Mouse (Mus musculus) heart, postnatal 0 days (tissue): ENCODE data around the gene Ryr2.

Experiments
- CTCF ChIP-seq: IDR thresholded peaks from 2 replicates; pipeline ENCODE4 v1.5.1; 2016; ENCODE audit warnings: antibody characterized with exemption, control low read depth, low read depth
- EP300 ChIP-seq: IDR thresholded peaks from 2 replicates; pipeline ENCODE4 v1.6.1; 2016; ENCODE audit warnings: antibody characterized with exemption, low read depth

GRCm38 (mm10) chr13:12070157-12071129 lies 36.3 kb downstream of the Ryr2 start:
- TF ChIP-seq EP300: no peak
- no peak for TF ChIP-seq CTCF
